In the genomic region with DNA sequence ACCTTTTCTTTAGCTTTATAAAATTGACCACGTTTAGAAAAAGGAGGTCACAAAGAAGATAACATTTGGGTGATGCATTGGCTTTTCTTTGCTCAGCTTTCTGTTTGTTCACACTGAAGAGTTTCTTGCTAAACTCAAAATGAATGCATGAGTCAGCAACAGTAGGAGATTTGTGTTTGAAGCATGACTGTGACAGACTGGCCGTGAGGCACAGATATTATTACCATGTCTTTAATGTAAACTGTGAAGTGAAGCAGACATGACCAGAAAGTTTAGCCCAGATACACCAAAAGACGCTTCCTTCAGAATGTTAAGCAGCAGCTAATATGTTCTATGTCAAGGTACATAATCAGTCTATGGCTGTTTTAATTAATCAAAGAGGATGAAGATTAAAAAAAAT, we compare ENCODE assay signal across 19 mouse cellular contexts.
"Had no signal": no experiment of that assay in that cellular context is flagged by ENCODE, and none has a peak within 500 bp of the region (broad histone marks: within the 10 kb centered on the region; RNA-seq: fewer than 3 reads in every experiment).

No protein-coding gene starts in this region.

- H3K36me3 ChIP-seq: lung, embryonic 15.5 days; midbrain, embryonic 10.5 days; midbrain, embryonic 12.5 days; neural tube, embryonic 13.5 days; neural tube, embryonic 15.5 days had no signal

- H3K27ac ChIP-seq: lung, embryonic 15.5 days; midbrain, embryonic 10.5 days; midbrain, embryonic 12.5 days; neural tube, embryonic 13.5 days; neural tube, embryonic 15.5 days had no signal

- H3K4me1 ChIP-seq: lung, embryonic 15.5 days; midbrain, embryonic 10.5 days; midbrain, embryonic 12.5 days; neural tube, embryonic 13.5 days; neural tube, embryonic 15.5 days had no signal

- H3K4me3 ChIP-seq: lung, embryonic 15.5 days; midbrain, embryonic 10.5 days; midbrain, embryonic 12.5 days; myocyte; neural tube, embryonic 13.5 days; neural tube, embryonic 15.5 days had no signal

- DNase-seq: lung, adult 18-20 months; lung, postnatal 14 days; lung, postnatal 4 days; midbrain, embryonic 14.5 days; retina, postnatal 1 day; right cerebral cortex, adult 18-20 months; right cerebral cortex, postnatal 25 days; right cerebral cortex, postnatal 4 days; spleen, adult 18-20 months; thymus, postnatal 25 days; thymus, postnatal 4 days had no signal

- H3K4me2 ChIP-seq: lung, embryonic 15.5 days; midbrain, embryonic 12.5 days; neural tube, embryonic 13.5 days; neural tube, embryonic 15.5 days had no signal

- H3K27me3 ChIP-seq: lung, embryonic 15.5 days; midbrain, embryonic 12.5 days; neural tube, embryonic 13.5 days; neural tube, embryonic 15.5 days had no signal

- H3K9me3 ChIP-seq: lung, embryonic 15.5 days; midbrain, embryonic 10.5 days; midbrain, embryonic 12.5 days; neural tube, embryonic 13.5 days; neural tube, embryonic 15.5 days had no signal

- ATAC-seq: lung, postnatal 0 days; midbrain, embryonic 16.5 days had no signal

- H3K9ac ChIP-seq: lung, embryonic 15.5 days; midbrain, embryonic 12.5 days; neural tube, embryonic 13.5 days; neural tube, embryonic 15.5 days had no signal
